Mouse (Mus musculus): ENCODE measurements at regions not wholly inside any gene's neighbourhood (a gene's known extent, or its start where the extent isn't known, plus 50 kb on each side); places are given as distances from the start of the nearest gene placed in this dataset.

GRCm38 (mm10) chr6:140343638-140344037 lies 80.2 kb upstream of the Plekha5 start:
- TF ChIP-seq ZNF384 (IDR thresholded peaks at IDR 0.05; ENCODE audit: low read depth, low read length) (no peak), HCFC1 (IDR thresholded peaks at IDR 0.05; ENCODE audit: borderline replicate concordance, insufficient read depth, low read length) (no peak)
